Mouse (Mus musculus) liver, embryonic 14.5 days (tissue): ENCODE data around the gene Plvap.

Experiments
- CTCF ChIP-seq: IDR thresholded peaks from 2 replicates; pipeline ENCODE4 v1.5.1; 2016; ENCODE audit warnings: antibody characterized with exemption, low read depth, control low read depth
- EP300 ChIP-seq: IDR thresholded peaks from 2 replicates; pipeline ENCODE4 v1.6.1; 2016; ENCODE audit warnings: antibody characterized with exemption, low read depth

DNA sequence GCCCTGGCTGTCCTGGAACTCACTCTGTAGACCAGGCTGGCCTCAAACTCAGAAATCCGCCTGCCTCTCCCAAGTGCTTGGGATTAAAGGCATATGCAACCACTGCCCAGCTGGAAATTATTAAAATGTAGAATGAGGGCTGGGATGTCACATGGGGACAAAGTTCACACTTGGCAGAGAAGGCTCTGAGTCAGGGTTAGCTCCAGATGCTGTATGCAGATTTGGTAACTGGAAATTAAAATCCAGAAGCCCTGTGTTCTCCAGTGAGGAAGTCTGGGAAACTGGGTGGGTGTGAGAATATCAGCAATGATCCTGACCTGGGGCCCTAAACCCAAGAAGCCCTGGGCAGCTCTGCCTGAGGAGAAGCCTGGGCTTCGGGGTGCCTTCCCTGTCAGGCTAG is 2.2 kb downstream of the Plvap start:
- no peak for TF ChIP-seq CTCF
- TF ChIP-seq EP300, result no peak
